Mouse (Mus musculus): ENCODE measurements around the gene Stk10.

GRCm38 (mm10) chr11:32636275-32636674 is 103.2 kb downstream of the Stk10 start:
- TF ChIP-seq CTCF (IDR thresholded peaks at IDR 0.05; ENCODE audit: extremely low read depth, insufficient read depth, low read length) (no peak), POLR2A (IDR thresholded peaks at IDR 0.05; ENCODE audit: extremely low read depth, insufficient read depth, low read length) (no peak)
